Mouse (Mus musculus): ENCODE measurements at regions not wholly inside any gene's neighbourhood (a gene's known extent, or its start where the extent isn't known, plus 50 kb on each side); places are given as distances from the start of the nearest gene placed in this dataset.

DNA sequence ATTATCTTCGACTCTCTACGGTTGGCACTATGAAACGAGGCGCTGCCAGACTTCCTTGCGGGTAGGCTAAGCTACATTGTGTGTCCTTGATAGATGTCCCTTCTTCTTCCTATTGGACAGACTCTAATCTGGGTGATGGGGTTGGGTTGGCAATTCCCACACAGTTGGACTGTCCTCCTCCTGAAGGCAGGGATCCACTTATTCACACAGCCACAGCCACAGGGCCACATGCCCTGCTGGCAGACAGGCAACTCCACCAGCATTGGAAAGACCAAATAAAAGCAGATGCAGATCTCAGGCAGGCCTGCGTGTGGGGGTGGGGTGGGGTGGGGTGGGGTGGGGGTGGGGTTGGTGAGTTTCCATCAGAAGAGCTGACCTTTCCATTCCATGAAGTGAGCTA lies 276.4 kb downstream of the Etnk1 start:
- no peak for TF ChIP-seq POLR2A (IDR thresholded peaks at IDR 0.05; ENCODE audit: low read depth, low read length)
- no peak for TF ChIP-seq SIN3A (IDR thresholded peaks at IDR 0.05; ENCODE audit: low read length)
- no peak for TF ChIP-seq MAFK (IDR thresholded peaks at IDR 0.05; ENCODE audit: insufficient replicate concordance, low read length)
- TF ChIP-seq MYC (IDR thresholded peaks at IDR 0.05; ENCODE audit: low read depth, low read length): no peak
- no peak for TF ChIP-seq CTCF (conservative IDR thresholded peaks at IDR 0.05 in 1 of 2, IDR thresholded peaks at IDR 0.05 in 1 of 2; ENCODE audit: low read depth in 2 of 2, low read length in 2 of 2)
- TF ChIP-seq GABPA (IDR thresholded peaks at IDR 0.05; ENCODE audit: insufficient replicate concordance, low read depth, low read length): no peak
- TF ChIP-seq NELFE (IDR thresholded peaks at IDR 0.05; ENCODE audit: low read depth, low read length): no peak
- TF ChIP-seq USF1 (IDR thresholded peaks at IDR 0.05; ENCODE audit: low read depth, low read length): no peak
- no peak for TF ChIP-seq ZC3H11A (IDR thresholded peaks at IDR 0.05; ENCODE audit: low read depth, low read length)
- TF ChIP-seq TBP (conservative IDR thresholded peaks at IDR 0.05; ENCODE audit: low read depth, low read length): no peak

Data from CH12.LX (cell line).